Mouse (Mus musculus) embryonic facial prominence, embryonic 15.5 days (tissue): ENCODE measurements around the gene Rhbdl1. TPM values are rescaled to one million over a fixed set of nuclear protein-coding genes. Genes with fewer than 3 reads are reported as not detected.

ENCODE experiments used
- ATAC-seq: fragments of 200-750 bp; cut with Nextera tagmentation; 2 replicates; pipeline ENCODE4 v1.8.0; 2017; ENCODE audit warnings: low read depth, moderate TSS enrichment; ENCODE audit not compliant: insufficient number of reproducible peaks, low FRiP score, low TSS enrichment
- H3K27ac ChIP-seq: fragments of 300-500 bp; sonication (generic); replicated peaks from 2 replicates; pipeline ENCODE4 v1.5.1; 2015; ENCODE audit warnings: mild to moderate bottlenecking, inconsistent platforms
- H3K27me3 ChIP-seq: fragments of 300-500 bp; sonication (generic); 2 replicates; pipeline ENCODE4 v1.6.1; 2015; ENCODE audit warnings: inconsistent platforms
- H3K36me3 ChIP-seq: fragments of 300-500 bp; sonication (generic); 2 replicates; pipeline ENCODE4 v1.6.1; 2015; ENCODE audit warnings: mild to moderate bottlenecking, inconsistent platforms
- H3K4me1 ChIP-seq: fragments of 300-500 bp; sonication (generic); 2 replicates; pipeline ENCODE4 v1.6.1; 2015; ENCODE audit warnings: inconsistent platforms
- H3K4me2 ChIP-seq: fragments of 300-500 bp; sonication (generic); replicated peaks from 2 replicates; pipeline ENCODE4 v1.6.1; 2015; ENCODE audit warnings: mild to moderate bottlenecking, inconsistent platforms
- H3K4me3 ChIP-seq: fragments of 300-500 bp; sonication (generic); replicated peaks from 2 replicates; pipeline ENCODE4 v1.5.1; 2015; ENCODE audit warnings: mild to moderate bottlenecking, inconsistent platforms
- H3K9ac ChIP-seq: fragments of 300-500 bp; sonication (generic); 2 replicates; pipeline ENCODE4 v1.6.1; 2015; ENCODE audit warnings: inconsistent platforms
- H3K9me3 ChIP-seq: fragments of 300-500 bp; sonication (generic); replicated peaks from 2 replicates; pipeline ENCODE4 v1.6.1; 2016; ENCODE audit warnings: inconsistent platforms
- WGBS: fragments of 180-500 bp; shearing (Covaris S2); methylation state at CpG from one replicate; pipeline ENCODE4 v1.1.7; 2015; 5-methylcytosine and 5-hydroxymethylcytosine counted together
- polyA plus RNA-seq: library from polyadenylated mRNA; unstranded; fragments of >200 nt; fragmentation: Nextera tagmentation; extraction: Ambion mirVana; gene quantifications from 2 replicates; pipeline ENCODE4 v1.2.1, GENCODE M21; 2015

The Rhbdl1 gene
- polyA plus RNA-seq, 1 experiment from 2014 or later = 3.2 TPM

- Histone ChIP-seq H3K4me3 (peak overlapping the region; percentile 54), H3K36me3 (peaks cover 47% of the 10 kb centered on the region), H3K9me3 (no peaks in the 10 kb centered on the region), H3K27me3 (no peaks in the 10 kb centered on the region), H3K27ac (no peak overlapping the region), H3K4me2 (peak overlapping the region; percentile 73), H3K4me1 (peaks cover 71% of the 10 kb centered on the region), H3K9ac (no peak overlapping the region)
- WGBS = 86% methylated on average over 4 of the region's 4 CpGs
- ATAC-seq = no peak
Observed at GRCm38 (mm10) chr17:25830200-25830753, 6.8 kb downstream of the Rhbdl1 start.

DNA sequence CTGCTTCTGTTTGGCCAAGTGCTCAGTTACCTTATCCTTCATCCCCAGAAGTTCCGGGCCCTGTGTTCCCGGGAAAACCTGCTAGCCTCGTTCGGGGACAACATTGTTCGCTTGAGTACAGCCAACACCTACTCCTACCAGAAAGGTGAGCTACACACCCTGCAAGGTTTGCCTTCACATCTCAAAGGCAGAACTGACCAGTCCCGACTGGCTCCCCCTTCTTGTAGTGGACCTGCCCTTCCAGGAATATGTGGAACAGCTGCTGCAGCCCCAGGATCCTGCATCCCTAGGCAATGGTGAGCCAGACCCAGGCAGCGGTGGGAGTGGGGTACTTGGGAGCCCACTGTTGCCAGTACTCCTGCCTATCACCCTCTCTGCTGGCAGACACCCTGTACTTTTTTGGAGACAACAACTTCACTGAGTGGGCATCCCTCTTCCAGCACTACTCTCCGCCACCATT lies 7.5 kb downstream of the Rhbdl1 start:
- Histone ChIP-seq H3K4me3 (peak overlapping the region; percentile 54), H3K9me3 (no peaks in the 10 kb centered on the region), H3K27ac (peak overlapping the region; percentile 94), H3K4me1 (peaks cover 71% of the 10 kb centered on the region), H3K36me3 (peaks cover 45% of the 10 kb centered on the region), H3K9ac (peak overlapping the region; percentile 54), H3K27me3 (no peaks in the 10 kb centered on the region), H3K4me2 (peak overlapping the region; percentile 73)
- ATAC-seq = no peak
- 36% methylated on average over 8 of the region's 8 CpGs for WGBS

GRCm38 (mm10) chr17:25828712-25829557 lies 8.2 kb downstream of the Rhbdl1 start, which contains the start of gene Jmjd8:
Gene Jmjd8 (plus strand): TSS chr17:25828867.
- Histone ChIP-seq H3K27ac (peak within 1 kb of the TSS; percentile 94), H3K4me1 (peaks cover 71% of the 10 kb centered on the region), H3K4me3 (peak within 1 kb of the TSS; percentile 54), H3K9me3 (no peaks in the 10 kb centered on the region), H3K27me3 (no peaks in the 10 kb centered on the region), H3K36me3 (peaks cover 45% of the 10 kb centered on the region), H3K9ac (peak within 1 kb of the TSS; percentile 54), H3K4me2 (peak within 1 kb of the TSS; percentile 73)
- WGBS = under 1% methylated on average over 32 of the region's 32 CpGs
- ATAC-seq = no peak

DNA sequence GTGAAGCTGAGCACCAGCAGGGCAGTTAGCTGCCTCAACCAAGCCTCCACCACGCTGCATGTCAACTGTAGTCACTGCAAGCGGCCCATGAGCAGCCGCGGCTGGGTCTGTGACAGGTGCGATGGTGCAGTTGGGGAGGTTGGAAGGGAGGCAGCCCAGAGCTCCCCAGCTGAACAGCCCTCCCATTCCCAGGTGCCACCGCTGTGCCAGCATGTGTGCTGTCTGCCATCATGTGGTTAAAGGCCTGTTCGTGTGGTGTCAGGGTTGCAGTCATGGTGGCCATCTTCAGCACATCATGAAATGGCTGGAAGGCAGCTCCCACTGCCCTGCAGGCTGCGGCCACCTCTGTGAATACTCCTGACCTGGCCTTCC lies 8.9 kb downstream of the Rhbdl1 start:
- Histone ChIP-seq H3K9ac (peak overlapping the region; percentile 54; the same call in 1 of the 2 replicates), H3K36me3 (peaks cover 45% of the 10 kb centered on the region), H3K27ac (peak overlapping the region; percentile 94), H3K9me3 (no peaks in the 10 kb centered on the region), H3K4me1 (peaks cover 70% of the 10 kb centered on the region), H3K4me3 (peak overlapping the region; percentile 54), H3K4me2 (peak overlapping the region; percentile 73), H3K27me3 (no peaks in the 10 kb centered on the region)
- WGBS = 79% methylated on average over 8 of the region's 8 CpGs
- no peak for ATAC-seq

GRCm38 (mm10) chr17:25827546-25828222 lies 9.4 kb downstream of the Rhbdl1 start:
- no peak overlapping the region for H3K9ac ChIP-seq
- no peaks in the 10 kb centered on the region for H3K9me3 ChIP-seq
- no peak overlapping the region for H3K27ac ChIP-seq
- H3K4me2 ChIP-seq = peak overlapping the region; percentile 73; the same call in 1 of the 2 replicates
- peak overlapping the region; percentile 54; the same call in 1 of the 2 replicates for H3K4me3 ChIP-seq
- WGBS = 88% methylated on average over 22 of the region's 22 CpGs
- peaks cover 45% of the 10 kb centered on the region for H3K36me3 ChIP-seq
- peaks cover 72% of the 10 kb centered on the region for H3K4me1 ChIP-seq
- H3K27me3 ChIP-seq = no peaks in the 10 kb centered on the region
- no peak for ATAC-seq

DNA sequence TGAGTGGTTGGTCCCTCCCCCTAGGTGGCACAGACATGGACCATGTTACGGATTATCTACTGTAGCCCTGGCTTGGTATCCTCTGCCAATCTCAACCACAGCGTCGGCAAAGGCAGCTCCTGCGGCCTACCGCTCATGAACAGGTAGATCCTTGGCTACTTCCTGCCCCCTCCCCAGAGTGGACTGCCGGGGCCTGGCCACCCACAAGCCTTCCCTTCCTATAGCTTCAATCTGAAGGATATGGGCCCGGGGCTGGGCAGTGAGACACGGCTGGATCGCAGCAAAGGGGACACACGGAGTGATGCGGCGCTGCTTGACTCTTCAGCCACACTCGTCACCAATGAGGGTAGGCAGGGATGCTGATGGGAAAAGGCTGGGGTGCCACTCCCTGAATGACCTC lies 10.1 kb downstream of the Rhbdl1 start:
- WGBS = 97% methylated on average over 13 of the region's 13 CpGs

DNA sequence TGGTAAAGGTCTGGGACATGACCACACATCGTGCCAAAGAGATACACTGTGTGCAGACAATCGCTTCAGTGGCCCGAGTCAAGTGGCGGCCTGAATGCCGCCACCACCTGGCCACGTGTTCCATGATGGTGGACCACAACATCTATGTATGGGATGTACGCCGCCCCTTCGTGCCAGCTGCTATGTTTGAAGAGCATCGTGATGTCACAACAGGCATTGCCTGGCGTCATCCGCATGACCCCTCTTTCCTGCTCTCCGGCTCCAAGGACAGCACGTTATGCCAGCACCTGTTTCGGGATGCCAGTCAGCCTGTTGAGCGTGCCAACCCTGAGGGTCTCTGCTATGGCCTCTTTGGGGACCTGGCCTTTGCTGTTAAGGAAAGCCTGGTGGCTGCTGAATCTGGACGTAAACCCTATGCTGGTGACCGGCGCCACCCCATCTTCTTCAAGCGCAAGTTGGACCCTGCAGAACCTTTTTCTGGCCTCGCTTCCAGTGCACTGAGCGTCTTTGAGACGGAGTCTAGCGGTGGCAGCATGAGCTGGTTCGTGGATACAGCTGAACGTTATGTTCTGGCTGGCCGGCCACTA lies 11.0 kb downstream of the Rhbdl1 start:
- ATAC-seq = no peak
- Histone ChIP-seq H3K9me3 (no peaks in the 10 kb centered on the region), H3K36me3 (peaks cover 36% of the 10 kb centered on the region), H3K4me1 (peaks cover 61% of the 10 kb centered on the region), H3K27ac (no peak overlapping the region), H3K4me2 (no peak overlapping the region; the same call in 1 of the 2 replicates), H3K4me3 (no peak overlapping the region), H3K27me3 (peaks cover 5% of the 10 kb centered on the region; the same call in 1 of the 2 replicates), H3K9ac (no peak overlapping the region)
- WGBS = 95% methylated on average over 27 of the region's 27 CpGs

More for the DNA sequence above, 10.1 kb downstream of the Rhbdl1 start:
- Histone ChIP-seq H3K4me2 (no peak overlapping the region; the same call in 1 of the 2 replicates), H3K27me3 (0 out of 2 replicates have a peak, but pooled peaks cover under 1% of the 10 kb centered on the region), H3K9me3 (no peaks in the 10 kb centered on the region), H3K4me1 (peaks cover 70% of the 10 kb centered on the region), H3K9ac (no peak overlapping the region), H3K27ac (no peak overlapping the region), H3K4me3 (no peak overlapping the region), H3K36me3 (peaks cover 45% of the 10 kb centered on the region)
- no peak for ATAC-seq

GRCm38 (mm10) chr17:25825311-25825710 lies 11.8 kb downstream of the Rhbdl1 start:
- WGBS = 89% methylated on average over 6 of the region's 6 CpGs
- Histone ChIP-seq H3K9ac (no peak overlapping the region), H3K9me3 (no peaks in the 10 kb centered on the region), H3K36me3 (peaks cover 28% of the 10 kb centered on the region), H3K4me3 (no peak overlapping the region), H3K27me3 (peaks cover 11% of the 10 kb centered on the region), H3K27ac (no peak overlapping the region), H3K4me1 (peaks cover 54% of the 10 kb centered on the region), H3K4me2 (no peak overlapping the region)
- no peak for ATAC-seq

GRCm38 (mm10) chr17:25824362-25825142 lies 12.5 kb downstream of the Rhbdl1 start:
- 75% methylated on average over 16 of the region's 17 CpGs for WGBS
- Histone ChIP-seq H3K4me2 (peak overlapping the region; percentile 94), H3K4me1 (peaks cover 48% of the 10 kb centered on the region), H3K4me3 (peak overlapping the region; percentile 69), H3K9me3 (no peaks in the 10 kb centered on the region), H3K9ac (peak overlapping the region; percentile 74; the same call in 1 of the 2 replicates), H3K36me3 (peaks cover 21% of the 10 kb centered on the region), H3K27me3 (peaks cover 19% of the 10 kb centered on the region), H3K27ac (no peak overlapping the region)
- no peak for ATAC-seq

DNA sequence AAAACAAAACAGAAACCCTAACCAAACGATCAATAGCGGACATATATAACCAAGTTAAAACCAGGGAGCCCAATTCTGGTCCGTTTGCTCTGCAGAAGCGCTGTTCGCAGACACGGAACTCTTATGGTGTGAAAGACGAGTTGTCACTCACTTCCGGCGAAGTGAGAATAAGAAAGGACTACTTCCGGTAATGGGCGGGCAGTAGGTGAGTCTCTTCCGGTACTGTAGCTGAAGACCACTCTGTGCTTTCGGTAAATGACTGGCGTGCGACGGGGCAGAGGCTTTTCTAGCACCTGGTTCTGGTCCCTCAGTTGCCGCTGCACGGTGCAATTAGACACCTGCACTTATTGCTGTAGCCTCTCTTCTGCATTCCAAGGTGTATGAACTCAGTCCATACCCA lies 13.6 kb downstream of the Rhbdl1 start, which contains the start of gene Wdr24:
Gene Wdr24, plus strand, starts transcription at position 176 of the 400 bp plus-strand sequence.
- peaks cover 30% of the 10 kb centered on the region for H3K27me3 ChIP-seq
- peaks cover 45% of the 10 kb centered on the region for H3K4me1 ChIP-seq
- H3K4me2 ChIP-seq = peak within 1 kb of the TSS; percentile 94
- WGBS = under 1% methylated on average over 18 of the region's 18 CpGs
- peaks cover 20% of the 10 kb centered on the region for H3K36me3 ChIP-seq
- ATAC-seq = peak; percentile 59; the same call in 1 of the 2 replicates
- H3K9me3 ChIP-seq = no peaks in the 10 kb centered on the region
- peak within 1 kb of the TSS; percentile 74 for H3K9ac ChIP-seq
- peak within 1 kb of the TSS; percentile 69 for H3K4me3 ChIP-seq
- peak within 1 kb of the TSS; percentile 44; the same call in 1 of the 2 replicates for H3K27ac ChIP-seq
